Mouse (Mus musculus) embryonic fibroblast, embryonic 13.5 days (primary cell): ENCODE results near the gene Dtd1. TPM values are rescaled to one million over a fixed set of nuclear protein-coding genes. Genes with fewer than 3 reads are reported as not detected.

Experiments
- H3K27ac ChIP-seq: 2 replicates; pipeline ENCODE4 v1.5.1; 2012; ENCODE audit warnings: low read length, control low read depth, inconsistent platforms; ENCODE audit not compliant: insufficient read depth
- H3K4me1 ChIP-seq: 2 replicates; pipeline ENCODE4 v1.6.1; 2011; ENCODE audit warnings: low read length; ENCODE audit not compliant: control insufficient read depth, insufficient read depth
- H3K4me3 ChIP-seq: 2 replicates; pipeline ENCODE4 v1.5.1; 2011; ENCODE audit warnings: mild to moderate bottlenecking, control low read depth, low read length; ENCODE audit not compliant: insufficient read depth
- CTCF ChIP-seq: IDR thresholded peaks from 2 replicates; pipeline ENCODE4 v1.5.1; 2011; ENCODE audit warnings: mild to moderate bottlenecking, control low read depth, low read length, moderate library complexity, borderline replicate concordance; ENCODE audit not compliant: insufficient read depth
- POLR2A ChIP-seq: IDR thresholded peaks from 2 replicates; pipeline ENCODE4 v1.6.1; 2011; ENCODE audit warnings: low read depth, mild to moderate bottlenecking, control low read depth, low read length, moderate library complexity
- polyA plus RNA-seq: library from polyadenylated mRNA; stranded (reverse); fragments of >200 nt; gene quantifications from 2 replicates; pipeline ENCODE4 v1.2.4, GENCODE M21; 2011; ENCODE audit warnings: low read depth; ENCODE audit not compliant: missing spikeins, insufficient read length

The Dtd1 gene
- polyA plus RNA-seq, 1 experiment: 14.9 TPM

DNA sequence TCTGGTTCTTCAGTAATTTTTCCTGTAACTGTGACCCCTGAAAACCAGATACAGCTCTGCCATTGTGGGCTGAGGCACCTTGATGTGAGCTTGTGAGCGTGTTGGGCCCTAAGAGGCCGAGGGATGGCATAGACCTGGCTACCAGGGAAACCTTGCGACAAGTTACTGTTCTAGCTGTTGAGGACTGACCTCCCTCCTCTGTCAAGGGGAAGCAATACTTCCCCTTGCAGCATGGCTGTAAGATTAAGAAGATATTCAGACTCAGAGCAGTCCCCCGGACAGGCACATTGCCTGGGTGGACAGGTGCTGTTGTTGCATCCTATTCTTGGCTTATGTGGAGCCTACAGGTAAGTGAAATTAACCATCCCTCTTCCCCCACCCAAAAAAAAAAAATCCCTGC lies 172.1 kb downstream of the Dtd1 start:
- Histone ChIP-seq H3K4me1 (no peaks in the 10 kb centered on the region), H3K27ac (no peak overlapping the region), H3K4me3 (no peak overlapping the region)
- TF ChIP-seq CTCF: no peak
- no peak for TF ChIP-seq POLR2A

DNA sequence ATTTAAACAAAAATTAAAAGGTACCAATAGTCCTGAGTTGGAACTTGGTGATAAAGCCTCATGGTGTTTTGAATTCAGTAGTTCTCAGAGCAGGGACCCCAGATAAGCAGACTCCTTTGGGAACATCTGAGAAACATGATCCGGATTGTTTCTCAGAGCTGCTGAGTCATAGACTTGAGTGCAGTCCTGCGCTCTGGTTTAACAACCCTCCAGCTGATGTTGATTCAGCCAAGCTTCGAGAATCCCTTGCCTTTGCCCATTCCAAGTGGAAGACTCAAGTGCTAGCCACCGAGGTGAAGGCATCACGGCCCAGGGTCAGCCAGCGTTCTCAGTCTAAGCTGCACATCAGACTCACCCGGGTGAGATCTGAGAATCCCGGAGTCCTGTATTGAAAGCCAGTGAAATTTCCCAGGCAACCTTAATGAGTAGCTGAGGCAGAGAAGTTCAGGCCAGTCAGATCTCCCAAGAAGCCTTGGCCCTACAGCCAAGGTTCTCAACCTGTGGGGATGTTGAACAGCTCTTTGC lies 175.0 kb downstream of the Dtd1 start:
- Histone ChIP-seq H3K4me1 (no peaks in the 10 kb centered on the region), H3K27ac (no peak overlapping the region), H3K4me3 (no peak overlapping the region)
- TF ChIP-seq CTCF: no peak
- TF ChIP-seq POLR2A: no peak

DNA sequence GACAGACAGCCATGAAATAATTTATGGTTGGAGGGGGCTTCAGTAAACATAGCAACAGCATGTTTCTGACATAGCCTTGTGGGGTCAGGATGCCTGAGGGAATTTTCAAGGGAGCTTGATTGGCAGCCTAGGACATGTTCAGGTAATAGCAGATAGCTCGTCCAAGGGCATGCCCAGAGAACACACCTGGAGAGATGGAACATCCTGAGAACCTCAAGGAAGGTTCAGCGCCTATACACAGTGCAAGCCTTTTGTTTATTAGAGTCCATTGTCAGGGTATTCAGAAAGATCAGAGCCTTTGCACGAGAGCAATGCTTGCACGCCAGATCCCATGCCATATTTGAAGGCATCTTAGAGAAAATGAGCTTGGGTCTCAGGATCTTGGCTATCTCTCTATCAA lies 175.9 kb downstream of the Dtd1 start:
- H3K27ac ChIP-seq: no peak overlapping the region
- no peak for TF ChIP-seq CTCF
- no peak for TF ChIP-seq POLR2A
- no peak overlapping the region for H3K4me3 ChIP-seq
- H3K4me1 ChIP-seq: no peaks in the 10 kb centered on the region

DNA sequence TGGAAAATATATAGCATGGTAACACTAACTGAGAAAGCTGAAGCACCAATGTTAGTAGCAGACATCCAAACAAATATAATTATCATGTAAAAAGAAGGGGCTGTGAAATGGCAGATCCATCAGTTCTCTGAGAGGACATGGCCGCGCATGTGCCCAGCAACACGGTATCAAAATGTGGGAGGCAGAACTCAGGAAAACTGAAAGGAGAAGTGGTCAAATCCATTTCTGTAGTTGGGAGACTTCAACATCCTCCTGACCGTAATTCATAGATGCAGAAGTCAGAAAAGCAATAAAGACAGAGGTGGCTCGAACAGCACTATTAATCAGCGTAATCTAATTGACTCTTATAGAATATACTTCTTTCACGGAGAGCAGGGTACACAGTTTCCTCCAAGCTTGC lies 179.6 kb downstream of the Dtd1 start:
- TF ChIP-seq CTCF: no peak
- no peak for TF ChIP-seq POLR2A
- H3K4me1 ChIP-seq: no peaks in the 10 kb centered on the region
- H3K27ac ChIP-seq: no peak overlapping the region
- no peak overlapping the region for H3K4me3 ChIP-seq

DNA sequence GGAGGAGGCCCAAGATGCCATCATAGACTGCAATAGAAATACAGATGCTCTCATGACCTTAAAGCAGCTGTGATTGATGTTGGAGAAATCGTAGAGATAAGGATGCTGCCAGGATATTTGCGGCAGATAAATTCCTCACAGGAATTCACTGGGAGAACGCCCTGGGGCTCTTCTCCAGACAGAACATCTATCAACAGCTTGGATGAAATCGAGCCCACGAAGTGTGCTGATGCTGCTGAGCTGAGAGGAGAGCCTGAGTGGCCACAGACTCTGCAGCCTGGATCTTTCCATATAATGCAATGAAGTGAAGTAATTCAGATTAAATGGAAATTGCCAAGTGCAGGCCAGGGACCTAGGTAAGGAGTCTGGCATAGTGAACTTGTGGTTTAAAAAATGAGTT lies 181.0 kb downstream of the Dtd1 start:
- TF ChIP-seq POLR2A (no peak), CTCF (no peak)
- Histone ChIP-seq H3K27ac (no peak overlapping the region), H3K4me3 (no peak overlapping the region), H3K4me1 (no peaks in the 10 kb centered on the region)

DNA sequence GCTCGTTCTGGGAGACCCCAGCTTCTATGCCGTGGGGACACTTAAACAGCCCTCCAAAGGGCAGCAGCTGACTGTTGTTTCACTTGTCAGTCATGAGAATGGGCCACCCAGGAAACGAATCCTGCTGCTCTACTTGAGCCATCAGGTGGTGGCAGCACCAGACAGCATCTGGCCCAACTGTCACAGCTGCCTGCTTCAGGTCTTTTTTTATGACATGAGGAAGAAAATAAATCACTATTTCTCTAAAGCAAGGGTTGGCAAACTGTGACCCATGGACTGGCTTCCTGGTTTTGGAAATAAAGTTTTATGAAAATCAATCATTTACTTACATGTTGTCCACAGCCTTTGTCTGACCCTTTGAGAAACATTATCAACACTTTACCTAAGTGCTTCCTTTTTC lies 182.2 kb downstream of the Dtd1 start:
- H3K4me1 ChIP-seq: no peaks in the 10 kb centered on the region
- no peak overlapping the region for H3K27ac ChIP-seq
- TF ChIP-seq CTCF (no peak), POLR2A (no peak)
- no peak overlapping the region for H3K4me3 ChIP-seq

DNA sequence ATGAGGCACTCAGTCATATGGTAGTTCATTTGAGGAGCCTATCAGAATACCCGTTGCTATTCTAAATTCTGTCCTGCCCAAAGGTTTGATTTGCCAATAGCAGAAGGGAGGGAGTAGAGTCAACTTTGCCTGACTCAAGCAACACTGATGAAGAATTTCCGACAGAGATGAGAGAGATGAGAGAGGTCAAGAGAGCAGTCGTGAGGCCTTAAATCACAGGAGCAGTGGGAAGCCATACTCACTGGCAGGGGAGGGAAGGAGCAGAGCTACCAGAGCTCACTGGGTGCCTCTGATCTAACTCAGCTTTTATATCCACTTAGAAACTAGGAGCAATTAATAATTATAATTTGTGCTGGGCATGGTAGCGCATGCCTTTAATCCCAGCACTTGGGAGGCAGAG lies 182.8 kb downstream of the Dtd1 start:
- Histone ChIP-seq H3K4me1 (no peaks in the 10 kb centered on the region), H3K27ac (no peak overlapping the region)
- TF ChIP-seq POLR2A (no peak), CTCF (no peak)

DNA sequence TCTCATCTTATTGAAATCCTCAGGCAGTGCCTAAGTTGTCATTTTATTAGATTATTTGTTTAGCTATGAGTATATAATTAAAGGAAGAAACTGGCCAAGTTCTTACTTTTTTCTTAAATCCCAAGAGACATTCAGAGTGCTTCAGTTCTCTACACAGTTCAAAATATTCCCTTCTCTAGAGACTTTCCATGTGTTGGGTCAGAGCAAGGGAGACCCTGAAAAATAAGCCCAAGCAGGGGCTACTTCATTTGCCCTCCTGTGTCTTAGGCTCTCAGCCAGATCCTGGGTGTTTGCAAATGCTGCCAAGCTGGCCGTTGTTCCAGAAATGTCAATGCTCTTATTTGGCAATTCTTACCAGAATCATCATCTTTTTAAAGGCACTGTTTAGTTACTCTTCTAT lies 183.5 kb downstream of the Dtd1 start:
- Histone ChIP-seq H3K4me3 (no peak overlapping the region), H3K4me1 (no peaks in the 10 kb centered on the region), H3K27ac (no peak overlapping the region)
- TF ChIP-seq POLR2A: no peak
- TF ChIP-seq CTCF: no peak

More for the DNA sequence above, 182.8 kb downstream of the Dtd1 start:
- H3K4me3 ChIP-seq: no peak overlapping the region

DNA sequence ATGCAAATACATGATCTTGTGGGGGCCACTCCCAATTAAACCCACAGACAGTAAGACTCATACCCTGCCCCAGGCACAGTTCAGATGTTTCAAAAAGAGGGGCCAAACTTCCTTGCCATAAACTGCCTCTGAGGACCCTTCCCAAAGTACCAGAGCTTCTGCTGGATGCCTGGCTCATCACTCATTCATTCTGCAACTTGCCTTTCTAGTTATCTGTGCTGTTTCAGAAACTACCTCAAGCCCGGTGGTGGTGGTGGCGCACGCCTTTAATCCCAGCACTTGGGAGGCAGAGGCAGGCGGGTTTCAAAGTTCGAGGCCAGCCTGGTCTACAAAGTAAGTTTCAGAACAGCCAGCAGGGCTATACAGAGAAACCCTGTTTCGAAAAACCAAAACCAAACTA lies 184.1 kb downstream of the Dtd1 start:
- no peak overlapping the region for H3K27ac ChIP-seq
- H3K4me3 ChIP-seq: no peak overlapping the region
- TF ChIP-seq CTCF (no peak), POLR2A (no peak)

DNA sequence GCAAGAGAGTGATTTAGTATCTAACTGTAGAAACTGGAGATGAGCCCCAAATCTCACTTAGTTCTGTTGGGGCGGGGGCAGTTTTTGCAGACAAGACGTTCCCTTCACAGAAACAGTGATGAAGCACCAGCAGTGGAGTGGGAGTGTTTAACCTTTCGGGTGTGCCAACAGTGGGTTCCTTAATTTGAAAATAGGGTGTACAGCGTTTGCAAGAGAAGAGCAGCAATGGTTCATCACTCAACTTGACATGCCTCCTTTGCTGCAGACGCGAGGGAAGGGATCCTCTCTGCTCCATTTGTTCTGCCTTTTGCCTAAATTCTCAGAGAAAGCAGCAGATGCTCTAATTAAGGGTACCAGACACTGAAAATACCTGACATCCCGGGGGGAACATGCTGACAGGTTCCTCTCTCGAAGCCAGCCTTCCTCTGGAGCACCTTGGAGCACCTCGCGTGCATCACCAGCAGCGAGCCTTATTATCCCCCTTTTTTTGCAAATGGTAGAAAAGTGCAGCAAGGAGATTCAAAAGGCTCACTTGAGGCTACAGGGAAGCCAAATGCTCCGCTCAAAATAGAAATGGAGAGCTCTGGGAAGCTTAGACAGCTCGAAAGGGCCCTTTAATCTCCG lies 192.1 kb downstream of the Dtd1 start:
- no peak overlapping the region for H3K4me3 ChIP-seq
- H3K4me1 ChIP-seq: no peaks in the 10 kb centered on the region
- H3K27ac ChIP-seq: no peak overlapping the region
- TF ChIP-seq CTCF: no peak
- no peak for TF ChIP-seq POLR2A

More for the DNA sequence above, 184.1 kb downstream of the Dtd1 start:
- no peaks in the 10 kb centered on the region for H3K4me1 ChIP-seq
